Mouse (Mus musculus): ENCODE data around the gene Gm5965. TPM values are rescaled to one million over a fixed set of nuclear protein-coding genes. Genes with fewer than 3 reads are reported as not detected.
"Not testable (repeated sequence)": the region's sequence is repeated elsewhere in the genome, so short reads cannot be mapped to it uniquely, and the experiment has no call there.

Gene Gm5965
- polyA plus RNA-seq (2015; fragmentation: Nextera tagmentation; extraction: Ambion mirVana), result not detected in 2 replicates

GRCm38 (mm10) chr16:88777596-88777995, at the start of gene Gm5965:
TSS of gene Gm5965 (plus strand) at chr16:88777896.
- Histone ChIP-seq H3K27ac (ENCODE audit: low read length) (no peak within 1 kb of the TSS), H3K4me2 (ENCODE audit: low read depth, low read length) (no peak within 1 kb of the TSS), H3K9me3 (ENCODE audit: control insufficient read depth, low read length) (no peaks in the 10 kb centered on the region), H3K27me3 (ENCODE audit: control insufficient read depth, insufficient read depth, low read depth, low read length) (no peaks in the 10 kb centered on the region), H3K9ac (ENCODE audit: low read length) (no peak within 1 kb of the TSS), H3K4me1 (replicated peaks; ENCODE audit: control insufficient read depth, insufficient read depth, low read length) (no peaks in the 10 kb centered on the region), H3K4me3 (ENCODE audit: low read length) (no peak within 1 kb of the TSS), H3K36me3 (ENCODE audit: control insufficient read depth, insufficient read depth, low read length) (no peaks in the 10 kb centered on the region)
- no peak for ATAC-seq (ENCODE audit: low read depth)
- 83% methylated on average over 5 of the region's 6 CpGs for WGBS

- Histone ChIP-seq H3K4me1 (replicated peaks; ENCODE audit: control insufficient read depth, insufficient read depth, low read length) (no peaks in the 10 kb centered on the region), H3K9me3 (ENCODE audit: control insufficient read depth, low read length) (no peaks in the 10 kb centered on the region), H3K36me3 (ENCODE audit: control insufficient read depth, insufficient read depth, low read length) (no peaks in the 10 kb centered on the region), H3K27ac (ENCODE audit: low read length) (no peak within 1 kb of the TSS), H3K27me3 (ENCODE audit: control insufficient read depth, insufficient read depth, low read depth, low read length) (no peaks in the 10 kb centered on the region), H3K4me3 (ENCODE audit: low read length) (no peak within 1 kb of the TSS), H3K4me2 (ENCODE audit: low read depth, low read length) (no peak within 1 kb of the TSS), H3K9ac (ENCODE audit: low read length) (no peak within 1 kb of the TSS)
- WGBS, result 75% methylated on average over 4 of the region's 4 CpGs
- no peak for ATAC-seq (ENCODE audit: low read depth)
Observed at GRCm38 (mm10) chr16:88728812-88729275, 48.9 kb upstream of the Gm5965 start, which contains the start of gene Krtap13-1. TSS of gene Krtap13-1 (plus strand) at chr16:88728862.

- Histone ChIP-seq H3K4me3 (ENCODE audit: low read length) (no peak overlapping the region), H3K36me3 (ENCODE audit: control insufficient read depth, insufficient read depth, low read length) (no peaks in the 10 kb centered on the region), H3K9me3 (ENCODE audit: control insufficient read depth, low read length) (no peaks in the 10 kb centered on the region), H3K4me2 (ENCODE audit: low read depth, low read length) (no peak overlapping the region), H3K4me1 (replicated peaks; ENCODE audit: control insufficient read depth, insufficient read depth, low read length) (no peaks in the 10 kb centered on the region), H3K27ac (ENCODE audit: low read length) (no peak overlapping the region), H3K27me3 (ENCODE audit: control insufficient read depth, insufficient read depth, low read depth, low read length) (no peaks in the 10 kb centered on the region), H3K9ac (ENCODE audit: low read length) (no peak overlapping the region)
- WGBS, result 53% methylated on average over 2 of the region's 2 CpGs
- ATAC-seq (ENCODE audit: low read depth), result no peak
Observed at GRCm38 (mm10) chr16:88735391-88735790, 42.3 kb upstream of the Gm5965 start.

- Histone ChIP-seq H3K36me3 (ENCODE audit: control insufficient read depth, insufficient read depth, low read length) (no peaks in the 10 kb centered on the region), H3K27ac (ENCODE audit: low read length) (no peak overlapping the region), H3K4me2 (ENCODE audit: low read depth, low read length) (no peak overlapping the region), H3K4me3 (ENCODE audit: low read length) (no peak overlapping the region), H3K4me1 (replicated peaks; ENCODE audit: control insufficient read depth, insufficient read depth, low read length) (no peaks in the 10 kb centered on the region), H3K9me3 (ENCODE audit: control insufficient read depth, low read length) (no peaks in the 10 kb centered on the region), H3K9ac (ENCODE audit: low read length) (no peak overlapping the region), H3K27me3 (ENCODE audit: control insufficient read depth, insufficient read depth, low read depth, low read length) (no peaks in the 10 kb centered on the region)
- ATAC-seq (ENCODE audit: low read depth), result no peak
- WGBS, result 58% methylated on average over 4 of the region's 4 CpGs
Observed at GRCm38 (mm10) chr16:88744750-88745340, 32.9 kb upstream of the Gm5965 start.

GRCm38 (mm10) chr16:88747943-88748342, 29.8 kb upstream of the Gm5965 start:
- WGBS, result 74% methylated on average over 4 of the region's 4 CpGs
- Histone ChIP-seq H3K27ac (ENCODE audit: low read length) (no peak overlapping the region), H3K4me3 (ENCODE audit: low read length) (no peak overlapping the region), H3K4me1 (replicated peaks; ENCODE audit: control insufficient read depth, insufficient read depth, low read length) (no peaks in the 10 kb centered on the region), H3K27me3 (ENCODE audit: control insufficient read depth, insufficient read depth, low read depth, low read length) (no peaks in the 10 kb centered on the region), H3K36me3 (ENCODE audit: control insufficient read depth, insufficient read depth, low read length) (no peaks in the 10 kb centered on the region), H3K4me2 (ENCODE audit: low read depth, low read length) (no peak overlapping the region), H3K9me3 (ENCODE audit: control insufficient read depth, low read length) (no peaks in the 10 kb centered on the region), H3K9ac (ENCODE audit: low read length) (no peak overlapping the region)
- no peak for ATAC-seq (ENCODE audit: low read depth)

- not testable (repeated sequence) for H3K36me3 ChIP-seq (ENCODE audit: control insufficient read depth, insufficient read depth, low read length); H3K9ac ChIP-seq (ENCODE audit: low read length); H3K9me3 ChIP-seq (ENCODE audit: control insufficient read depth, low read length); H3K4me2 ChIP-seq (ENCODE audit: low read depth, low read length); H3K4me3 ChIP-seq (ENCODE audit: low read length); H3K27me3 ChIP-seq (ENCODE audit: control insufficient read depth, insufficient read depth, low read depth, low read length); H3K4me1 ChIP-seq (replicated peaks; ENCODE audit: control insufficient read depth, insufficient read depth, low read length); ATAC-seq (ENCODE audit: low read depth); H3K27ac ChIP-seq (ENCODE audit: low read length)
- whole genome bisulfite sequencing, result 71% methylated on average over 3 of the region's 3 CpGs
Observed at GRCm38 (mm10) chr16:88751535-88751934, 26.2 kb upstream of the Gm5965 start, which contains the start of gene Krtap13. TSS of gene Krtap13 (minus strand) at chr16:88751635.

GRCm38 (mm10) chr16:88758547-88758946, 19.1 kb upstream of the Gm5965 start, which contains the start of gene 2310034C09Rik:
TSS of gene 2310034C09Rik (plus strand) at chr16:88758847.
- H3K4me1 ChIP-seq (replicated peaks; ENCODE audit: control insufficient read depth, insufficient read depth, low read length); H3K9me3 ChIP-seq (ENCODE audit: control insufficient read depth, low read length); H3K36me3 ChIP-seq (ENCODE audit: control insufficient read depth, insufficient read depth, low read length); H3K27me3 ChIP-seq (ENCODE audit: control insufficient read depth, insufficient read depth, low read depth, low read length); ATAC-seq (ENCODE audit: low read depth); H3K4me2 ChIP-seq (ENCODE audit: low read depth, low read length); H3K27ac ChIP-seq (ENCODE audit: low read length); H3K9ac ChIP-seq (ENCODE audit: low read length); H3K4me3 ChIP-seq (ENCODE audit: low read length): not testable (repeated sequence)
- 72% methylated on average over 3 of the region's 3 CpGs for WGBS

GRCm38 (mm10) chr16:88774106-88774505, 3.6 kb upstream of the Gm5965 start, which contains the start of gene 2310057N15Rik:
TSS of gene 2310057N15Rik (minus strand) at chr16:88774206.
- Histone ChIP-seq H3K9ac (ENCODE audit: low read length) (no peak within 1 kb of the TSS), H3K4me1 (replicated peaks; ENCODE audit: control insufficient read depth, insufficient read depth, low read length) (no peaks in the 10 kb centered on the region), H3K4me2 (ENCODE audit: low read depth, low read length) (no peak within 1 kb of the TSS), H3K4me3 (ENCODE audit: low read length) (no peak within 1 kb of the TSS), H3K27me3 (ENCODE audit: control insufficient read depth, insufficient read depth, low read depth, low read length) (no peaks in the 10 kb centered on the region), H3K36me3 (ENCODE audit: control insufficient read depth, insufficient read depth, low read length) (no peaks in the 10 kb centered on the region), H3K27ac (ENCODE audit: low read length) (no peak within 1 kb of the TSS), H3K9me3 (ENCODE audit: control insufficient read depth, low read length) (no peaks in the 10 kb centered on the region)
- no peak for ATAC-seq (ENCODE audit: low read depth)
- 83% methylated on average over 2 of the region's 2 CpGs for WGBS

GRCm38 (mm10) chr16:88786786-88787185, 9.1 kb downstream of the Gm5965 start:
- no peak for ATAC-seq (ENCODE audit: low read depth)
- Histone ChIP-seq H3K9me3 (ENCODE audit: control insufficient read depth, low read length) (no peaks in the 10 kb centered on the region), H3K4me2 (ENCODE audit: low read depth, low read length) (no peak overlapping the region), H3K27me3 (ENCODE audit: control insufficient read depth, insufficient read depth, low read depth, low read length) (no peaks in the 10 kb centered on the region), H3K4me1 (replicated peaks; ENCODE audit: control insufficient read depth, insufficient read depth, low read length) (no peaks in the 10 kb centered on the region), H3K36me3 (ENCODE audit: control insufficient read depth, insufficient read depth, low read length) (no peaks in the 10 kb centered on the region), H3K4me3 (ENCODE audit: low read length) (no peak overlapping the region), H3K9ac (ENCODE audit: low read length) (no peak overlapping the region), H3K27ac (ENCODE audit: low read length) (no peak overlapping the region)
- 60% methylated on average over 2 of the region's 2 CpGs for WGBS
